Mouse (Mus musculus) midbrain, postnatal 0 days (tissue): ENCODE results near the gene Ccdc34. TPM values are rescaled to one million over a fixed set of nuclear protein-coding genes. Genes with fewer than 3 reads are reported as not detected.

Experiments used
- ATAC-seq: fragments of 200-750 bp; cut with Nextera tagmentation; 2 replicates; pipeline ENCODE4 v1.8.0; 2017; ENCODE audit warnings: moderate number of reproducible peaks, mild to moderate bottlenecking, moderate TSS enrichment, moderate library complexity; ENCODE audit not compliant: low FRiP score
- DNase-seq: peaks from one replicate; pipeline ENCODE4 v3.0.0-alpha.2; 2015; ENCODE audit warnings: low spot score
- H3K27ac ChIP-seq: fragments of 300-500 bp; sonication (generic); 2 replicates; pipeline ENCODE4 v1.5.1; 2014; ENCODE audit warnings: low read depth, mild to moderate bottlenecking, low read length, mixed read lengths
- H3K27me3 ChIP-seq: fragments of 300-500 bp; sonication (generic); 2 replicates; pipeline ENCODE4 v1.6.1; 2014; ENCODE audit warnings: low read length, control low read depth, mixed read lengths; ENCODE audit not compliant: insufficient read depth
- H3K36me3 ChIP-seq: fragments of 300-500 bp; sonication (generic); 2 replicates; pipeline ENCODE4 v1.6.1; 2014; ENCODE audit warnings: low read length, control low read depth, mixed read lengths; ENCODE audit not compliant: insufficient read depth
- H3K4me1 ChIP-seq: fragments of 300-500 bp; sonication (generic); 2 replicates; pipeline ENCODE4 v1.6.1; 2014; ENCODE audit warnings: mild to moderate bottlenecking, control low read depth, antibody characterized with exemption, low read length, mixed read lengths; ENCODE audit not compliant: insufficient read depth
- H3K4me2 ChIP-seq: fragments of 300-500 bp; sonication (generic); 2 replicates; pipeline ENCODE4 v1.6.1; 2014; ENCODE audit warnings: low read depth, mild to moderate bottlenecking, low read length, mixed read lengths; ENCODE audit not compliant: poor library complexity, severe bottlenecking
- H3K4me3 ChIP-seq: fragments of 300-500 bp; sonication (generic); 2 replicates; pipeline ENCODE4 v1.5.1; 2014; ENCODE audit warnings: low read depth, mild to moderate bottlenecking, low read length, moderate library complexity
- H3K9ac ChIP-seq: fragments of 300-500 bp; sonication (generic); replicated peaks from 2 replicates; pipeline ENCODE4 v1.6.1; 2014; ENCODE audit warnings: mild to moderate bottlenecking, low read length, moderate library complexity, mixed read lengths; ENCODE audit not compliant: poor library complexity, severe bottlenecking
- H3K9me3 ChIP-seq: fragments of 300-500 bp; sonication (generic); 2 replicates; pipeline ENCODE4 v1.6.1; 2016; ENCODE audit warnings: low read length, control low read depth
- CTCF ChIP-seq: IDR thresholded peaks from 2 replicates; pipeline ENCODE4 v1.5.1; 2016; ENCODE audit warnings: antibody characterized with exemption, mild to moderate bottlenecking
- WGBS: fragments of 180-500 bp; shearing (Covaris S2); extraction: QIAGEN DNeasy Blood & Tissue Kit; methylation state at CpG from one replicate; pipeline ENCODE4 v1.1.7; 2014; 5-methylcytosine and 5-hydroxymethylcytosine counted together
- polyA plus RNA-seq: library from polyadenylated mRNA; unstranded; fragments of >200 nt; fragmentation: Nextera tagmentation; extraction: Ambion mirVana; gene quantifications from 2 replicates; pipeline ENCODE4 v1.2.1, GENCODE M21; 2015
- total RNA-seq: library from RNA; depleted of rRNA; stranded (reverse); fragments of >200 nt; gene quantifications from 2 replicates; pipeline ENCODE4 v1.2.3, GENCODE M21; 2014

The Ccdc34 gene
- total and polyA plus RNA-seq, 2 experiments from 2014 or later: 19.8 to 28.9 TPM

- Histone ChIP-seq H3K27ac (no peak overlapping the region), H3K27me3 (no peaks in the 10 kb centered on the region), H3K9ac (no peak overlapping the region), H3K4me3 (no peak overlapping the region), H3K4me1 (no peaks in the 10 kb centered on the region), H3K4me2 (no peak overlapping the region), H3K9me3 (no peaks in the 10 kb centered on the region), H3K36me3 (no peaks in the 10 kb centered on the region)
- DNase-seq (no peak), ATAC-seq (no peak)
- no peak for TF ChIP-seq CTCF
- WGBS: 78% methylated on average over 1 of the region's 1 CpGs
Measured at GRCm38 (mm10) chr2:109991754-109992153, 25.9 kb upstream of the Ccdc34 start.

DNA sequence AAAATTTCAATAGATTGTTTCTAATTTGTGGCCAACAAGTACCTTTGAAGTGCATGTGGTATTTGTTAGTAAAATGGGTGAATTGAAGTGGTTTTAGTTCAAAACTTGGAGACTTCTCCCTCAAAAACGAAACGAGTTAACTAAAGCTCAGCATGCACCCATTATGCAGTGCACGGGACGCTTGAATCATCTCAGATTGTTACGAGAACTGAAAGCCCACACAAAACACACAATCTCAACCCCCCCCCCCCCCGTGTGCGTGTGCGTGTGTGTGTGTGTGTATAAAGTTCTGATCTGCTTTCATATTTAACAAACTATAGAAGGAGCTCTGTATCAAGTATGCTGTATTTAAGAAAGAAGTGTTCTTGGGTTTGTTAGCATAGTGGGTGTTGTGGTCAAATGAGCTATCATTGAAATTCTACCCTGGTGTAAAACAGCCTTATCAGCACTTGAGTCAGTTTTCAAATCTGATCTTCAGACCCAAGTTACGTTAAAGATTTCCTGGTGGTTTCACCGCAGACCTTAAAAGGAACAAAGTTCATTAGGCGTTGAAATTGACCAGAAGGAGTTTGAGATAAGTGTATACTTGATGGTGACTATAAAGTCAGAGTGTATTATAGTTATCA, 25.1 kb upstream of the Ccdc34 start:
- 55% methylated on average over 11 of the region's 11 CpGs for WGBS
- H3K4me2 ChIP-seq: no peak overlapping the region
- no peak for TF ChIP-seq CTCF
- no peak overlapping the region for H3K4me3 ChIP-seq
- no peaks in the 10 kb centered on the region for H3K36me3 ChIP-seq
- no peak overlapping the region for H3K9ac ChIP-seq
- no peaks in the 10 kb centered on the region for H3K27me3 ChIP-seq
- H3K9me3 ChIP-seq: no peaks in the 10 kb centered on the region
- no peaks in the 10 kb centered on the region for H3K4me1 ChIP-seq
- no peak overlapping the region for H3K27ac ChIP-seq
- ATAC-seq (no peak), DNase-seq (no peak)

DNA sequence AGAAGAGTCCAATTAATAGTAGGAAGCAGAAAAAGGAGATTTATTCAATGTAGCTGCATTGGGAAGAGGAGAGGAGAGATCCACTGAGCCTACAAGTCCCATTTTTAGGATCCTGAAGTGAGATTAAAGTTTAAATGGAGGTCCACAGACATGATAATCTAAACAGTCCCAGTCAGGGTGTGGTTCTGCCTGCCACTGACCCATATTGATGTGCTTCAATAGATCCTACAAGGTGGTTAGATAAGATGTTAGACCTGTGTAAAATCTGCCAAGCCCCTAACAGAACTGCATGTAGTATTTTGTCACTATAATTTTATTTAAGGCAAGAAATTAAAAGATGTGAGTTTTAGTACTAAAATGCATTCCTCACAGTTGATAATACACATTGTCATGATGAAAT, 24.2 kb upstream of the Ccdc34 start:
- Histone ChIP-seq H3K27ac (no peak overlapping the region), H3K9ac (no peak overlapping the region), H3K27me3 (no peaks in the 10 kb centered on the region), H3K36me3 (no peaks in the 10 kb centered on the region), H3K4me1 (no peaks in the 10 kb centered on the region), H3K4me3 (no peak overlapping the region), H3K4me2 (no peak overlapping the region), H3K9me3 (no peaks in the 10 kb centered on the region)
- DNase-seq: no peak
- no peak for TF ChIP-seq CTCF
- ATAC-seq: no peak

DNA sequence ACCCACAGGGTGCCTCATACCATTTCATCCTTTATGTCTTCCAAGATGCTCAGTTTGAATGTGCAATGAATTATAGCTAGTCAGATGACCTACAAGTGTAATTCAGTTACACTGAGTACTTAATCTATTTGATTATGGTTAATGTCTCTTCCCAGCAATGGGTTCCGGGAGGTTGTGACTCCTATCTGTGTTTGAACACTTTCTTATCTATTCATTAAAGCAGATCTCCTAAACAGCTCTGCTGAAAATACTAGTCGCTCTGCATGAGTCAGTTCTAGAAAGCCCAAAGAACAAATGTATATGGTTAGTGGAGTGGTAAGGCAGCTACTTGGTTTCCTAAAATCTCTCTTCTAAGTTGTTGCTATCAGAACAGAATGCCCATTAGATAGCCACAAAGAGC, 22.6 kb upstream of the Ccdc34 start:
- no peaks in the 10 kb centered on the region for H3K27me3 ChIP-seq
- 79% methylated on average over 2 of the region's 2 CpGs for WGBS
- H3K4me2 ChIP-seq: no peak overlapping the region
- no peak for TF ChIP-seq CTCF
- DNase-seq (no peak), ATAC-seq (no peak)
- H3K36me3 ChIP-seq: no peaks in the 10 kb centered on the region
- no peak overlapping the region for H3K4me3 ChIP-seq
- no peaks in the 10 kb centered on the region for H3K4me1 ChIP-seq
- no peaks in the 10 kb centered on the region for H3K9me3 ChIP-seq
- no peak overlapping the region for H3K27ac ChIP-seq
- H3K9ac ChIP-seq: no peak overlapping the region

- ATAC-seq (no peak), DNase-seq (no peak)
- no peak overlapping the region for H3K4me3 ChIP-seq
- no peak overlapping the region for H3K4me2 ChIP-seq
- H3K36me3 ChIP-seq: 0 out of 2 replicates have a peak, but pooled peaks cover 3% of the 10 kb centered on the region
- TF ChIP-seq CTCF: no peak
- H3K27ac ChIP-seq: no peak overlapping the region
- no peaks in the 10 kb centered on the region for H3K27me3 ChIP-seq
- no peaks in the 10 kb centered on the region for H3K4me1 ChIP-seq
- no peaks in the 10 kb centered on the region for H3K9me3 ChIP-seq
- no peak overlapping the region for H3K9ac ChIP-seq
- 87% methylated on average over 12 of the region's 12 CpGs for WGBS
Measured at GRCm38 (mm10) chr2:109996411-109996810, 21.2 kb upstream of the Ccdc34 start.

GRCm38 (mm10) chr2:110004668-110005067, 12.9 kb upstream of the Ccdc34 start:
- 77% methylated on average over 1 of the region's 1 CpGs for WGBS
- Histone ChIP-seq H3K4me1 (no peaks in the 10 kb centered on the region), H3K4me2 (no peak overlapping the region), H3K4me3 (no peak overlapping the region), H3K9me3 (no peaks in the 10 kb centered on the region), H3K27ac (no peak overlapping the region), H3K36me3 (peaks cover 25% of the 10 kb centered on the region; the same call in 1 of the 2 replicates), H3K27me3 (no peaks in the 10 kb centered on the region), H3K9ac (no peak overlapping the region)
- DNase-seq (no peak), ATAC-seq (no peak)
- no peak for TF ChIP-seq CTCF
